Mouse (Mus musculus): ENCODE data around the gene Agmo. TPM values are rescaled to one million over a fixed set of nuclear protein-coding genes. Genes with fewer than 3 reads are reported as not detected.

Gene Agmo
- polyA plus RNA-seq, 1 experiment from 2014 or later = 0.63 TPM

- 90% methylated on average over 3 of the region's 3 CpGs for WGBS
- no peak overlapping the region for H3K27ac ChIP-seq (replicated peaks; ENCODE audit: low read depth, low read length)
- H3K4me3 ChIP-seq (ENCODE audit: low read depth, low read length) = no peak overlapping the region
- H3K4me1 ChIP-seq (ENCODE audit: control insufficient read depth, insufficient read depth, low read length) = no peaks in the 10 kb centered on the region
- H3K36me3 ChIP-seq (ENCODE audit: control insufficient read depth, insufficient read depth, low read length) = no peaks in the 10 kb centered on the region
- no peaks in the 10 kb centered on the region for H3K9me3 ChIP-seq (ENCODE audit: control insufficient read depth, low read length)
- DNase-seq (ENCODE audit: low spot score) = no peak
- no peak for ATAC-seq (ENCODE audit: insufficient number of reproducible peaks, low FRiP score, low TSS enrichment, low read depth)
- H3K4me2 ChIP-seq (ENCODE audit: low read depth, severe bottlenecking) = no peak overlapping the region
- no peaks in the 10 kb centered on the region for H3K27me3 ChIP-seq (ENCODE audit: control insufficient read depth, insufficient read depth, low read length)
- no peak overlapping the region for H3K9ac ChIP-seq (ENCODE audit: low read length)
Observed at GRCm38 (mm10) chr12:37263685-37264084, 22.2 kb downstream of the Agmo start.

GRCm38 (mm10) chr12:37268636-37269152 lies 27.3 kb downstream of the Agmo start:
- no peaks in the 10 kb centered on the region for H3K4me1 ChIP-seq (ENCODE audit: control insufficient read depth, insufficient read depth, low read length)
- ATAC-seq (ENCODE audit: insufficient number of reproducible peaks, low FRiP score, low TSS enrichment, low read depth) (no peak), DNase-seq (ENCODE audit: low spot score) (no peak)
- no peak overlapping the region for H3K27ac ChIP-seq (replicated peaks; ENCODE audit: low read depth, low read length)
- H3K4me3 ChIP-seq (ENCODE audit: low read depth, low read length) = no peak overlapping the region
- H3K27me3 ChIP-seq (ENCODE audit: control insufficient read depth, insufficient read depth, low read length) = no peaks in the 10 kb centered on the region
- no peak overlapping the region for H3K4me2 ChIP-seq (ENCODE audit: low read depth, severe bottlenecking)
- no peaks in the 10 kb centered on the region for H3K36me3 ChIP-seq (ENCODE audit: control insufficient read depth, insufficient read depth, low read length)
- WGBS = 60% methylated on average over 6 of the region's 6 CpGs
- no peaks in the 10 kb centered on the region for H3K9me3 ChIP-seq (ENCODE audit: control insufficient read depth, low read length)
- H3K9ac ChIP-seq (ENCODE audit: low read length) = no peak overlapping the region

DNA sequence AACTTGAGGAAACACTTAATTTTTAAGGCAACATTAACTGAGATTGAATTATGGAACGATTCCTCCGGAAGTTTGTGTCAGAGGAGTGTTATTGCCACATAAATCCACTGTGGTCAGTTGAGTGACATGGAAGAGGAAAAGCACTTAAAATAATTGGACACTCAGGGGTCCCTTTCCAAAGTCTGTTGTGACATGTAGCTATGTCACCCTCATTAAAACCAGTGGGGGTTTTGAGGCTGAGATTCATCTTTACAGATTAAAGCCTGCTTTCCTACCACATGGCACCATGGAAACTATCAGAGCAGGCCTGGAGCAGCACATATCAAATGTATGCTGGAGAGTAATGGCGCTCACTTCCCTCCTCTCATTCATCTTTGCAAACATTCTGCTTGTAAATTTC lies 31.2 kb downstream of the Agmo start:
- Histone ChIP-seq H3K9ac (ENCODE audit: low read length) (no peak overlapping the region), H3K9me3 (ENCODE audit: control insufficient read depth, low read length) (no peaks in the 10 kb centered on the region), H3K4me3 (ENCODE audit: low read depth, low read length) (no peak overlapping the region), H3K4me1 (ENCODE audit: control insufficient read depth, insufficient read depth, low read length) (no peaks in the 10 kb centered on the region), H3K27ac (replicated peaks; ENCODE audit: low read depth, low read length) (no peak overlapping the region), H3K36me3 (ENCODE audit: control insufficient read depth, insufficient read depth, low read length) (no peaks in the 10 kb centered on the region), H3K27me3 (ENCODE audit: control insufficient read depth, insufficient read depth, low read length) (no peaks in the 10 kb centered on the region), H3K4me2 (ENCODE audit: low read depth, severe bottlenecking) (no peak overlapping the region)
- ATAC-seq (ENCODE audit: insufficient number of reproducible peaks, low FRiP score, low TSS enrichment, low read depth) (0 out of 2 replicates have a peak, but pooled peaks have one; percentile 31), DNase-seq (ENCODE audit: low spot score) (peak; percentile 31)
- WGBS = 19% methylated on average over 3 of the region's 3 CpGs

DNA sequence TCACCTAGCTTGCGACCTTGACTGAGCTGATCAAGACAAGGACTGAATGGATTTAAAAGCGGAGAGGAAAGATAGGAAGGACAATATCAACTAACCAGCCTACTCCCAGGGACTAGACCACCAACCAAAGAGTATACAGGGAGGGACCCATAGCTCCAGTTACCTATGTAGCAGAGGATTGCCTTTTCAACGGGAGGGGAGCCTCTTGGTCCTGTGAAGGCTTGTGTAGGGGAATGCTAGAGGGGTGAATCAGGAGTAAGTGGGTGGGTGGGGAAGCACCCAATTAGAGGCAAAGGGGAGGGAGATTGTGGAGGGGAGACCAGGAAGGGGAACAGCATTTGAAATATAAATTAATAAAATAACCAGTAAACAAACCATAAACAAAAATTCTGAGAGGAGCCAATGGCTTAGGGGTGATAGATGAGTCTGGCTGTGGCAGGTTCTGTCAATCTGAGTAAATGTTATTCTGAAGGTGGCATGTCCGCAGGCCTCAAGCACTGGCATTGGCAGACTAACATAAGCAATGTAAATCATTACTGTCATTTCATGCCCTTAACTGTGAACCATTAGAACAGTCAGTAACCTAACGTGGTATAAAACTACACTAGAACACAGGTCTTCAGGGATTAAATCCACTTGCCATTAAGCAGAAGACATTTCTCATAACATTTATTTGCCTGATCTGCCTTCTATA lies 32.7 kb downstream of the Agmo start:
- Histone ChIP-seq H3K27ac (replicated peaks; ENCODE audit: low read depth, low read length) (no peak overlapping the region), H3K4me3 (ENCODE audit: low read depth, low read length) (no peak overlapping the region), H3K4me1 (ENCODE audit: control insufficient read depth, insufficient read depth, low read length) (no peaks in the 10 kb centered on the region), H3K4me2 (ENCODE audit: low read depth, severe bottlenecking) (no peak overlapping the region), H3K36me3 (ENCODE audit: control insufficient read depth, insufficient read depth, low read length) (no peaks in the 10 kb centered on the region), H3K9me3 (ENCODE audit: control insufficient read depth, low read length) (no peaks in the 10 kb centered on the region), H3K27me3 (ENCODE audit: control insufficient read depth, insufficient read depth, low read length) (no peaks in the 10 kb centered on the region), H3K9ac (ENCODE audit: low read length) (no peak overlapping the region)
- DNase-seq (ENCODE audit: low spot score) = no peak
- ATAC-seq (ENCODE audit: insufficient number of reproducible peaks, low FRiP score, low TSS enrichment, low read depth) = no peak
- 78% methylated on average over 5 of the region's 5 CpGs for WGBS

DNA sequence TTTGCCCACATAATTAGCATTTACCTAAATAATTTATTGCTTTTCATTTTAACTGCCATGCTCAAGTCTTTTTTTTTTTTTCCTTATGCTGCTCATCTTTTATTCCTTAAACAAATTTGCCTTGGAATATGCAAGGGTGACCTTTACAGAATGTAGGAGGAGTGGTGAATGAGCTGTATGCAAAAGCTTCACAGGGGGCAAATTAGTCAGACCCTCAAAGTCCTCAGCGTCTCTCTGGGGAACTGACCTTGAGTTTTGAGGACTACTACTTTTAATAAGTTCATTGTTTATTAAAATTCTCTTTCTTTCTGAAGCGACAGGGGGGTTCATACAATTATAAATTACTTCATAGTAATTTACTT lies 33.2 kb downstream of the Agmo start:
- Histone ChIP-seq H3K36me3 (ENCODE audit: control insufficient read depth, insufficient read depth, low read length) (no peaks in the 10 kb centered on the region), H3K27me3 (ENCODE audit: control insufficient read depth, insufficient read depth, low read length) (no peaks in the 10 kb centered on the region), H3K4me3 (ENCODE audit: low read depth, low read length) (no peak overlapping the region), H3K9ac (ENCODE audit: low read length) (no peak overlapping the region), H3K4me2 (ENCODE audit: low read depth, severe bottlenecking) (no peak overlapping the region), H3K27ac (replicated peaks; ENCODE audit: low read depth, low read length) (no peak overlapping the region), H3K9me3 (ENCODE audit: control insufficient read depth, low read length) (no peaks in the 10 kb centered on the region), H3K4me1 (ENCODE audit: control insufficient read depth, insufficient read depth, low read length) (no peaks in the 10 kb centered on the region)
- 61% methylated on average over 2 of the region's 2 CpGs for WGBS
- ATAC-seq (ENCODE audit: insufficient number of reproducible peaks, low FRiP score, low TSS enrichment, low read depth) (no peak), DNase-seq (ENCODE audit: low spot score) (no peak)

DNA sequence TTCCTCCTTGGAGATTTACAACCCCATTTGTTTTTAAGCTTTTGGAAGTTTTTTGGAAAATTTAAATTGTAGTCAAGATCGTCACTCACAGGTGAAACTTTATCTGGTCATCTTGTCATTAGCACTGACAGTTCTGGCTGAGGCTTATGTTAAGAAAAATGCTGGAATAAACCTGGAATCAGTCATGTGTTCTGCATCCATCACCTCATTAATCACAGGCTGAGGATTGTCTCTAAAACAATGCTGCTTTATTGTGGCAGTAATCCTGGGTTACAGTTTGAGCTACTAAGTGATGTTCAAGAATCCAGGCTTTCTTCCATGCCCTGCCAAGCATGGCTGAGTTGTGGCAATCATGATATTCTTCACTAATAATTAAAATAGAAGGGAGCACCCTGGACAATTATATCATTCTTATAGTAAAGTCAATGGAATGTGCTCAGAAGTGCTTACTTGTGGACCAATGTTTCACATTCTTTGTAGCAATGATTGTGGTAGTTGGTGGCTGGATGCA lies 65.6 kb downstream of the Agmo start:
- no peak overlapping the region for H3K4me3 ChIP-seq (ENCODE audit: low read depth, low read length)
- H3K36me3 ChIP-seq (ENCODE audit: control insufficient read depth, insufficient read depth, low read length) = no peaks in the 10 kb centered on the region
- no peaks in the 10 kb centered on the region for H3K4me1 ChIP-seq (ENCODE audit: control insufficient read depth, insufficient read depth, low read length)
- ATAC-seq (ENCODE audit: insufficient number of reproducible peaks, low FRiP score, low TSS enrichment, low read depth) (no peak), DNase-seq (ENCODE audit: low spot score) (no peak)
- H3K9ac ChIP-seq (ENCODE audit: low read length) = no peak overlapping the region
- H3K27me3 ChIP-seq (ENCODE audit: control insufficient read depth, insufficient read depth, low read length) = no peaks in the 10 kb centered on the region
- no peak overlapping the region for H3K4me2 ChIP-seq (ENCODE audit: low read depth, severe bottlenecking)
- no peaks in the 10 kb centered on the region for H3K9me3 ChIP-seq (ENCODE audit: control insufficient read depth, low read length)
- 15% methylated on average over 1 of the region's 1 CpGs for WGBS
- H3K27ac ChIP-seq (replicated peaks; ENCODE audit: low read depth, low read length) = no peak overlapping the region

GRCm38 (mm10) chr12:37310786-37311185 lies 69.3 kb downstream of the Agmo start:
- no peak overlapping the region for H3K4me3 ChIP-seq (ENCODE audit: low read depth, low read length)
- no peaks in the 10 kb centered on the region for H3K27me3 ChIP-seq (ENCODE audit: control insufficient read depth, insufficient read depth, low read length)
- DNase-seq (ENCODE audit: low spot score) (peak; percentile 26), ATAC-seq (ENCODE audit: insufficient number of reproducible peaks, low FRiP score, low TSS enrichment, low read depth) (no peak)
- no peaks in the 10 kb centered on the region for H3K4me1 ChIP-seq (ENCODE audit: control insufficient read depth, insufficient read depth, low read length)
- H3K36me3 ChIP-seq (ENCODE audit: control insufficient read depth, insufficient read depth, low read length) = no peaks in the 10 kb centered on the region
- H3K4me2 ChIP-seq (ENCODE audit: low read depth, severe bottlenecking) = no peak overlapping the region
- WGBS = 15% methylated on average over 1 of the region's 1 CpGs
- H3K9me3 ChIP-seq (ENCODE audit: control insufficient read depth, low read length) = no peaks in the 10 kb centered on the region
- H3K9ac ChIP-seq (ENCODE audit: low read length) = no peak overlapping the region
- H3K27ac ChIP-seq (replicated peaks; ENCODE audit: low read depth, low read length) = no peak overlapping the region

GRCm38 (mm10) chr12:37322860-37323259 lies 81.4 kb downstream of the Agmo start:
- 65% methylated on average over 3 of the region's 3 CpGs for whole genome bisulfite sequencing
- H3K4me3 ChIP-seq (ENCODE audit: low read depth, low read length) = no peak overlapping the region
- no peak overlapping the region for H3K4me2 ChIP-seq (ENCODE audit: low read depth, severe bottlenecking)
- DNase-seq (ENCODE audit: low spot score) = no peak
- H3K36me3 ChIP-seq (ENCODE audit: control insufficient read depth, insufficient read depth, low read length) = no peaks in the 10 kb centered on the region
- H3K9me3 ChIP-seq (ENCODE audit: control insufficient read depth, low read length) = no peaks in the 10 kb centered on the region
- no peaks in the 10 kb centered on the region for H3K4me1 ChIP-seq (ENCODE audit: control insufficient read depth, insufficient read depth, low read length)
- no peak for ATAC-seq (ENCODE audit: insufficient number of reproducible peaks, low FRiP score, low TSS enrichment, low read depth)
- H3K27me3 ChIP-seq (ENCODE audit: control insufficient read depth, insufficient read depth, low read length) = no peaks in the 10 kb centered on the region
- no peak overlapping the region for H3K27ac ChIP-seq (replicated peaks; ENCODE audit: low read depth, low read length)
- no peak overlapping the region for H3K9ac ChIP-seq (ENCODE audit: low read length)

DNA sequence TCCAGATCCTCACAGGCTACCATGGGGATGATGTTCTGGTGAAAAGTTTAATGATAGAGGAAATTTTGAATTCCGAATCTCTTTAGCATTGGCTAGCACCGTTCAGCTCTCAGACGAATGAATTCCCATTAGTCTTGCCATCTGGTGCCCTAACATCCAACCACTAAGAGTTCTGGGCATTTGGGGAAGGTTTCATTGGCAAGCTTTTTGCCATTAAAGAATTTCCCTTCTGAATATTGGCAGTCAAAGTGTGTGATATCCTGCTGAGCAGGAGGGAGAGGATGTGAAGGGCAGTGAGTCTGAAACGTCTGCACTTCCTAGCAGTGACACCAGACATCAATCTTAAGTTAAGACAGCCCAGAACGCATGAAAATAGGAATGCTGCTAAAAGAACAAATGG lies 93.5 kb downstream of the Agmo start:
- ATAC-seq (ENCODE audit: insufficient number of reproducible peaks, low FRiP score, low TSS enrichment, low read depth) (no peak), DNase-seq (ENCODE audit: low spot score) (no peak)
- H3K27me3 ChIP-seq (ENCODE audit: control insufficient read depth, insufficient read depth, low read length) = no peaks in the 10 kb centered on the region
- no peak overlapping the region for H3K4me3 ChIP-seq (ENCODE audit: low read depth, low read length)
- H3K36me3 ChIP-seq (ENCODE audit: control insufficient read depth, insufficient read depth, low read length) = no peaks in the 10 kb centered on the region
- no peak overlapping the region for H3K4me2 ChIP-seq (ENCODE audit: low read depth, severe bottlenecking)
- no peaks in the 10 kb centered on the region for H3K9me3 ChIP-seq (ENCODE audit: control insufficient read depth, low read length)
- H3K27ac ChIP-seq (replicated peaks; ENCODE audit: low read depth, low read length) = no peak overlapping the region
- H3K4me1 ChIP-seq (ENCODE audit: control insufficient read depth, insufficient read depth, low read length) = no peaks in the 10 kb centered on the region
- no peak overlapping the region for H3K9ac ChIP-seq (ENCODE audit: low read length)
- WGBS = 53% methylated on average over 5 of the region's 5 CpGs

Data from limb, embryonic 11.5 days (tissue).